Mouse (Mus musculus) heart, embryonic 14.5 days (tissue): ENCODE measurements around the gene Gimap7. TPM values are rescaled to one million over a fixed set of nuclear protein-coding genes. Genes with fewer than 3 reads are reported as not detected.

Experiments
- ATAC-seq: fragments of 200-750 bp; cut with Nextera tagmentation; 2 replicates; pipeline ENCODE4 v1.8.0; 2017; ENCODE audit warnings: low read depth, moderate TSS enrichment; ENCODE audit not compliant: insufficient number of reproducible peaks, insufficient read depth, low FRiP score
- H3K27ac ChIP-seq, 2 experiments: fragments of 200-500 bp in 1 of 2; fragments of 300-500 bp in 1 of 2; sonication (generic) in 1 of 2; replicated peaks in 1 of 2; 2 replicates each; pipeline ENCODE4 v1.5.1; 2012 to 2014; ENCODE audit warnings: low read depth in 2 of 2, low read length in 2 of 2, control low read depth in 1 of 2, mild to moderate bottlenecking in 1 of 2, mixed read lengths in 1 of 2; ENCODE audit not compliant: control insufficient read depth in 1 of 2, insufficient read depth in 1 of 2
- H3K27me3 ChIP-seq: fragments of 300-500 bp; sonication (generic); 2 replicates; pipeline ENCODE4 v1.6.1; 2014; ENCODE audit warnings: mild to moderate bottlenecking, low read length, control low read depth; ENCODE audit not compliant: control insufficient read depth, insufficient read depth
- H3K36me3 ChIP-seq: fragments of 300-500 bp; sonication (generic); 2 replicates; pipeline ENCODE4 v1.6.1; 2014; ENCODE audit warnings: mild to moderate bottlenecking, control low read depth, low read length, mixed read lengths; ENCODE audit not compliant: control insufficient read depth, insufficient read depth
- H3K4me1 ChIP-seq, 2 experiments: fragments of 200-500 bp in 1 of 2; fragments of 300-500 bp in 1 of 2; sonication (generic) in 1 of 2; 2 replicates each; pipeline ENCODE4 v1.6.1; 2012 to 2014; ENCODE audit warnings: low read length in 2 of 2, control low read depth in 1 of 2, mixed read lengths in 1 of 2; ENCODE audit not compliant: control insufficient read depth in 2 of 2, insufficient read depth in 2 of 2
- H3K4me2 ChIP-seq: fragments of 300-500 bp; sonication (generic); 2 replicates; pipeline ENCODE4 v1.6.1; 2014; ENCODE audit warnings: mild to moderate bottlenecking, low read length
- H3K4me3 ChIP-seq, 2 experiments: fragments of 200-500 bp in 1 of 2; fragments of 300-500 bp in 1 of 2; sonication (generic) in 1 of 2; 2 replicates each; pipeline ENCODE4 v1.5.1; 2012 to 2014; ENCODE audit warnings: low read length in 2 of 2, mild to moderate bottlenecking in 2 of 2, control low read depth in 1 of 2, low read depth in 1 of 2, moderate library complexity in 1 of 2; ENCODE audit not compliant: control insufficient read depth in 1 of 2, insufficient read depth in 1 of 2
- H3K9ac ChIP-seq: fragments of 300-500 bp; sonication (generic); 2 replicates; pipeline ENCODE4 v1.6.1; 2014; ENCODE audit warnings: mild to moderate bottlenecking, low read length
- H3K9me3 ChIP-seq: fragments of 300-500 bp; sonication (generic); 2 replicates; pipeline ENCODE4 v1.6.1; 2016; ENCODE audit warnings: low read length, control low read depth; ENCODE audit not compliant: control insufficient read depth
- WGBS: fragments of 180-500 bp; shearing (Covaris S2); extraction: QIAGEN DNeasy Blood & Tissue Kit; methylation state at CpG from one replicate; pipeline ENCODE4 v1.1.7; 2014; 5-methylcytosine and 5-hydroxymethylcytosine counted together
- polyA plus RNA-seq: library from polyadenylated mRNA; unstranded; fragments of >200 nt; fragmentation: Nextera tagmentation; extraction: Ambion mirVana; gene quantifications from 2 replicates; pipeline ENCODE4 v1.2.1, GENCODE M21; 2014

Gimap7 gene
- polyA plus RNA-seq, 1 experiment from 2014 or later: not detected

DNA sequence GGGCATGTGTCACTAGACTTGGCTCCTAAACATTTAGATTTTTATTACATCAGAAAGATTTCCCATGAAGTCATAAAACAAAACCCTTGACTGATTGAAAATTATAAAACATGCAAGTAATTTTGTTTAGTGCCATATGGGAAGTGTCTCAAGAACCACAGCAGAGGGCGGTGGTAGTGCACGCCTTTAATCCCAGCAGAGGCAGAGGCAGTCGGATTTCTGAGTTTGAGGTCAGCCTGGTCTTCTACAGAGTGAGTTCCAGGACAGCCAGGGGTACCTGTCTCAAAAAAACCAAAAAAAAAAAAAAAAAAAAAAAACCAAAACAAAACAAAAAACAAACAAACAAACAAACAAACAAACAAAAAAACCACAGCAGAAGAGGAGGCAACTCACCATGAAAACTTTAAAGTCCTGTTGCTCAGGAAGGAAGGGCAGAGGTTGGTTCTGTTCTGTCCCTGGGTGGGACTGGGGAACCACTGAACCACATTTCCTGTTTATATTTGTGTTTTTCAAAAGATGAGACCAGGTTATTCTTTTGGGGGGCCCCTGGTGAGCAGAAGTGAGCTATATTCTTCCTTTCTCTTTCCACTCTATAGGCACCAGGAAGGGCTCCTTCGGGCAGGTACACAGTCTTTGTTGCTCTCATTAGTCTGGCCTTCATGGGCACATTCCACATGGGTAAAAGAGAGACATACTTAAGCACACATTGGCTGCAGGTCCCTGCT, 21.4 kb upstream of the Gimap7 start:
- 69% methylated on average over 4 of the region's 4 CpGs for WGBS
- H3K4me2 ChIP-seq: no peak overlapping the region
- 0 out of 2 replicates have a peak, but pooled peaks cover 2% of the 10 kb centered on the region for H3K36me3 ChIP-seq
- ATAC-seq: no peak
- peak overlapping the region; percentile 21 to 53; a peak in 1 of 4 replicates for H3K27ac ChIP-seq
- H3K9ac ChIP-seq: no peak overlapping the region
- no peaks in the 10 kb centered on the region for H3K9me3 ChIP-seq
- H3K4me3 ChIP-seq: no peak overlapping the region
- no peaks in the 10 kb centered on the region for H3K4me1 ChIP-seq
- no peaks in the 10 kb centered on the region for H3K27me3 ChIP-seq

- Histone ChIP-seq H3K27ac (peak overlapping the region; percentile 21 to 53; a peak in 1 of 4 replicates), H3K4me2 (no peak overlapping the region), H3K9ac (no peak overlapping the region), H3K4me3 (no peak overlapping the region), H3K27me3 (no peaks in the 10 kb centered on the region), H3K4me1 (no peaks in the 10 kb centered on the region), H3K9me3 (no peaks in the 10 kb centered on the region), H3K36me3 (0 out of 2 replicates have a peak, but pooled peaks cover 6% of the 10 kb centered on the region)
- no peak for ATAC-seq
- WGBS: 25% methylated on average over 1 of the region's 1 CpGs
Observed at GRCm38 (mm10) chr6:48697555-48697930, 20.9 kb upstream of the Gimap7 start.

- Histone ChIP-seq H3K4me3 (no peak overlapping the region), H3K9ac (no peak overlapping the region), H3K36me3 (0 out of 2 replicates have a peak, but pooled peaks cover 6% of the 10 kb centered on the region), H3K27ac (0 out of 4 replicates have a peak overlapping the region, but pooled peaks of 1 of the 2 experiments have one; percentile 75), H3K9me3 (no peaks in the 10 kb centered on the region), H3K4me2 (no peak overlapping the region), H3K27me3 (no peaks in the 10 kb centered on the region), H3K4me1 (no peaks in the 10 kb centered on the region)
- 82% methylated on average over 7 of the region's 7 CpGs for WGBS
- ATAC-seq: no peak
Observed at GRCm38 (mm10) chr6:48698066-48698856, 20.2 kb upstream of the Gimap7 start.

DNA sequence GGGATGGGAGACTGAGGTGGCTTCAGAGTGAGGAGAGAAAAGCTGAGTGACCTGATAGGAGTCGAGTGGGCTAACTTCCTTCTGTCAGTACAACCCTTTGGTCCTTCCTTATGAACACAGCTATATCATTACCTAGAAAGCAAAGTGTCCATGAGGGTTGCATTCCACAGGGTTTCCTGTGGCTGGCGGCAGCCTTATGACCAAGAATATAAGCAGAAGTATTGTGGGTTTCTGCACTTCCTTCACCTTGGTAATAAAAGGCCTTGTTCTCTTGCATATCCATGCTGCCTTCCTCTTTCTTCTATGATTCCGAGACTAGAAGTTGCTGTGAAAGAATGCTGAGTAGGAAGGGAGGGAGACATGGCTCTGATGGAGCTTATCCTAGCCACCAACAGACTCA, 19.5 kb upstream of the Gimap7 start:
- H3K4me1 ChIP-seq: no peaks in the 10 kb centered on the region
- H3K27ac ChIP-seq: peak overlapping the region; percentile 43 to 75; a peak in 2 of 4 replicates
- H3K9ac ChIP-seq: no peak overlapping the region
- no peak overlapping the region for H3K4me2 ChIP-seq
- no peak for ATAC-seq
- no peaks in the 10 kb centered on the region for H3K27me3 ChIP-seq
- H3K9me3 ChIP-seq: no peaks in the 10 kb centered on the region
- H3K4me3 ChIP-seq: no peak overlapping the region
- WGBS: 55% methylated on average over 3 of the region's 3 CpGs
- H3K36me3 ChIP-seq: 0 out of 2 replicates have a peak, but pooled peaks cover 6% of the 10 kb centered on the region

DNA sequence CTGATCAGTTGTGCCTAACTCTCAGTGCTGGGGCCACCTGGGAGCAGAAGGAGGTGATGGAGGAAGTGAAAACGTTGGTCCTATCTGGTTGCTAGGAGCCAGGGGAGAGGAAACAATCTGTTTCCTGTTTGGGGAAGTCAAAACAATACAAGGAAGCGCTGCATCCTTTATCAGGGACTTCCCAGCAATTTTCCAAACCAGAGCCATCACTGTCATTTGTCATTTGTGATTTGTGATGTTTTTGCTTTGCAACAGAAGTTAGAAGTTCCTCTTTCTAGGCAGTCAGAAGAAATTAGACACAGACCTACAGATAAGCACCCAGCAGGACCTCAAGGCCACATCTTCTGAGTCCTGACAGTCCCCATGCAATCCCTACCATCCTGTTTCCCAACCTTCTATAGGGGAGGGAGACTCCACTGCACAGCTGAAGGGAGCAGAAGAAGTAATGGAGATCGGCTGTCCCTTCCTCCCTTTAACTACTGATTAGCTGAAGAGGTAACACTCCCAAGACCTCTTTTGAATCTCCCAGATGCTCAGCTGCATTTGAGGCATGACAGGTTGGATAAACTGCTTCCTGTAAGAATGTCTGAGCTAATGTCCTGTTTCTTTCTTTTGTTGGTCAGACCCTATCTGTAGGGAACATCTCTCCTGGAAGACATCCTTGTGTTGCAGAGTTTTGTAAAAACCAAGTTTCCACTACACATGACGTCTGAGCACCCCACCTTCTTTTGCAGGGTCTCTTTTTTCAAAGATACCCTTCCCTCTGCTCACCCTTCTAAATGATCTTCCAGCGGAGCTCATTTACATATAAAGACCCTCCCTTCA, 18.0 kb upstream of the Gimap7 start:
- Histone ChIP-seq H3K9me3 (no peaks in the 10 kb centered on the region), H3K36me3 (peaks cover 13% of the 10 kb centered on the region; the same call in 1 of the 2 replicates), H3K4me2 (no peak overlapping the region), H3K9ac (no peak overlapping the region), H3K27me3 (no peaks in the 10 kb centered on the region), H3K4me1 (no peaks in the 10 kb centered on the region), H3K4me3 (no peak overlapping the region), H3K27ac (peak overlapping the region; percentile 70 to 87)
- WGBS: 39% methylated on average over 5 of the region's 5 CpGs
- peak; percentile 74 for ATAC-seq

DNA sequence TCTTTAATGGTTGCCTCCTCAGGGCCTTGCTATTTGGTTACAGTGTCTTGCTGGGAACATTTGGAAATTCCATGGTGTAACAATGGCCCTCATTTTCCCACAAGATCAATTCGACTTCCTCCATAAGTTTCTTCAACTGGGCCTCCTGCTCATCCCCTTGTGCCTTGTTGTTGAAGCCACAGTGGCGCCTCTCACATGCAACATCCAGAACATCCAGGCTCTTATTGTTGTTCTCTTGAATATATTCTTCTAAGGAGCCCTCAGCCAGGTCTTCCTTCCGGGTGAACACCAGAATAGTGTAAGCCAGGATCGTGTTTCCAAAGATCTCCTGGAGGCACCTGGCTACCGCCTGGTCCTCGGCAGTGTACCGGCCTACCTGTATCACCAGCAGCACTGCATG, 16.3 kb upstream of the Gimap7 start:
- Histone ChIP-seq H3K4me2 (no peak overlapping the region), H3K9ac (no peak overlapping the region), H3K4me3 (no peak overlapping the region), H3K9me3 (no peaks in the 10 kb centered on the region), H3K36me3 (peaks cover 13% of the 10 kb centered on the region; the same call in 1 of the 2 replicates), H3K27me3 (no peaks in the 10 kb centered on the region), H3K4me1 (no peaks in the 10 kb centered on the region), H3K27ac (peak overlapping the region in 1 of 2 experiments; percentile 70; a peak in 3 of 4 replicates)
- 78% methylated on average over 7 of the region's 7 CpGs for WGBS
- ATAC-seq: no peak

DNA sequence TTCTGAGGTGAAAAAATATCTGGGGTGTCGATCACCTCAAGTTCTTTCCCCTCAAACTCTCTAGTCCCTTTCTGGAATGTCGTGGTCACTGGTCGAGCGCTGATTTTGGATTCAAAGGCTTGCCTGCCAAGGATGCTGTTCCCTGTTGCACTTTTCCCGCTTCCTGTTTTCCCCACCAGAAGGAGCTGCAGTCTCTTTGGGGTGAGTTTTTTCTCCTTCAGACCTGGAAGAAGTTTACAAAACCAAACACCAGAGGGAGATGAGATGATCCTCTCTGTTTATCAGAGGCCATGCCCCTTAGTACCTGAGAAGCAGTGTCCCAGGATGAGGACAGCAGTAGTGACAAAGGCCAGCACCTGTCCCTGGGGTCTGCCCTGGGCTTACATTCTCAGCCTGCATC, 15.8 kb upstream of the Gimap7 start:
- Histone ChIP-seq H3K27ac (peak overlapping the region in 1 of 2 experiments; percentile 70; a peak in 3 of 4 replicates), H3K27me3 (no peaks in the 10 kb centered on the region), H3K4me1 (no peaks in the 10 kb centered on the region), H3K4me2 (no peak overlapping the region), H3K4me3 (no peak overlapping the region), H3K9me3 (no peaks in the 10 kb centered on the region), H3K36me3 (peaks cover 13% of the 10 kb centered on the region; the same call in 1 of the 2 replicates), H3K9ac (no peak overlapping the region)
- ATAC-seq: no peak
- 61% methylated on average over 5 of the region's 5 CpGs for WGBS
